Mouse (Mus musculus) MEL (cell line): ENCODE data around the gene Cnih3. TPM values are rescaled to one million over a fixed set of nuclear protein-coding genes. Genes with fewer than 3 reads are reported as not detected.

Experiments used
- DNase-seq: peaks from one replicate; pipeline ENCODE4 v3.0.0; 2011; ENCODE audit warnings: low read depth, low spot score
- H3K27ac ChIP-seq: 2 replicates; pipeline ENCODE4 v1.5.1; 2012; ENCODE audit warnings: low read depth, mild to moderate bottlenecking, control low read depth, low read length, moderate library complexity; ENCODE audit not compliant: control insufficient read depth
- H3K27me3 ChIP-seq, 2 experiments: fragments of 150-350 bp in 1 of 2; sonication (generic) in 1 of 2; 2 replicates each; pipeline ENCODE4 v1.6.1; 2012; ENCODE audit warnings: low read length in 2 of 2, mild to moderate bottlenecking in 2 of 2, improper control_type of control experiment in 1 of 2, moderate library complexity in 1 of 2; ENCODE audit not compliant: insufficient read depth in 2 of 2, control insufficient read depth in 1 of 2
- H3K36me3 ChIP-seq, 2 experiments: 2 replicates each; pipeline ENCODE4 v1.6.1; 2012 to 2014; ENCODE audit warnings: low read length in 2 of 2, improper control_type of control experiment in 1 of 2, inconsistent platforms in 1 of 2, mild to moderate bottlenecking in 1 of 2; ENCODE audit not compliant: insufficient read depth in 2 of 2, control insufficient read depth in 1 of 2
- H3K4me1 ChIP-seq, 2 experiments: fragments of 150-350 bp in 1 of 2; sonication (generic) in 1 of 2; 2 replicates each; pipeline ENCODE4 v1.6.1; 2012; ENCODE audit warnings: low read length in 2 of 2, improper control_type of control experiment in 1 of 2, mild to moderate bottlenecking in 1 of 2; ENCODE audit not compliant: insufficient read depth in 2 of 2, control insufficient read depth in 1 of 2
- H3K4me3 ChIP-seq, 2 experiments: fragments of 150-350 bp in 1 of 2; sonication (generic) in 1 of 2; 2 replicates each; pipeline ENCODE4 v1.5.1; 2012; ENCODE audit warnings: low read depth in 2 of 2, low read length in 2 of 2, mild to moderate bottlenecking in 2 of 2, moderate library complexity in 2 of 2, control low read depth in 1 of 2, improper control_type of control experiment in 1 of 2; ENCODE audit not compliant: control insufficient read depth in 1 of 2, insufficient read depth in 1 of 2
- H3K79me2 ChIP-seq: 2 replicates; pipeline ENCODE4 v1.6.1; 2012; ENCODE audit warnings: mild to moderate bottlenecking, low read length, moderate library complexity; ENCODE audit not compliant: control insufficient read depth, poor library complexity, insufficient read depth
- H3K9ac ChIP-seq: 2 replicates; pipeline ENCODE4 v1.6.1; 2012; ENCODE audit warnings: low read depth, mild to moderate bottlenecking, control low read depth, low read length, moderate library complexity; ENCODE audit not compliant: control insufficient read depth, poor library complexity, severe bottlenecking
- H3K9me3 ChIP-seq: fragments of 150-350 bp; sonication (generic); replicated peaks from 2 replicates; pipeline ENCODE4 v1.6.1; 2012; ENCODE audit warnings: mild to moderate bottlenecking, low read length, improper control_type of control experiment, moderate library complexity; ENCODE audit not compliant: insufficient read depth
- BHLHE40 ChIP-seq: IDR thresholded peaks from 2 replicates; pipeline ENCODE4 v1.6.1; 2012; ENCODE audit warnings: low read depth, mild to moderate bottlenecking, inconsistent platforms, low read length, improper control_type of control experiment, borderline replicate concordance
- CHD1 ChIP-seq: IDR thresholded peaks from 2 replicates; pipeline ENCODE4 v1.6.1; 2012; ENCODE audit warnings: low read depth, mild to moderate bottlenecking, inconsistent platforms, low read length, improper control_type of control experiment
- E2F4 ChIP-seq: IDR thresholded peaks from 2 replicates; pipeline ENCODE4 v1.6.1; 2011; ENCODE audit warnings: low read depth, low read length, improper control_type of control experiment, borderline replicate concordance
- ELF1 ChIP-seq: IDR thresholded peaks from 2 replicates; pipeline ENCODE4 v1.6.1; 2014; ENCODE audit warnings: low read depth, mild to moderate bottlenecking, inconsistent platforms, low read length, improper control_type of control experiment, moderate library complexity
- HCFC1 ChIP-seq: IDR thresholded peaks from 2 replicates; pipeline ENCODE4 v1.6.1; 2012; ENCODE audit warnings: low read depth, mild to moderate bottlenecking, inconsistent platforms, low read length, improper control_type of control experiment, moderate library complexity
- JUND ChIP-seq: IDR thresholded peaks from 2 replicates; pipeline ENCODE4 v1.6.1; 2011; ENCODE audit warnings: low read depth, mild to moderate bottlenecking, improper control_type of control experiment, low read length
- MEF2A ChIP-seq: IDR thresholded peaks from 2 replicates; pipeline ENCODE4 v1.6.1; 2014; ENCODE audit warnings: low read depth, mild to moderate bottlenecking, inconsistent platforms, low read length, improper control_type of control experiment; ENCODE audit not compliant: poor library complexity, insufficient replicate concordance, severe bottlenecking; ENCODE audit errors: extremely low read depth
- MXI1 ChIP-seq: IDR thresholded peaks from 2 replicates; pipeline ENCODE4 v1.6.1; 2011; ENCODE audit warnings: mild to moderate bottlenecking, low read depth, low read length, improper control_type of control experiment
- NELFE ChIP-seq: IDR thresholded peaks from 2 replicates; pipeline ENCODE4 v1.6.1; 2011; ENCODE audit warnings: low read depth, low read length, improper control_type of control experiment
- RAD21 ChIP-seq: IDR thresholded peaks from 2 replicates; pipeline ENCODE4 v1.6.1; 2011; ENCODE audit warnings: mild to moderate bottlenecking, low read depth, low read length, improper control_type of control experiment
- TCF12 ChIP-seq: IDR thresholded peaks from 2 replicates; pipeline ENCODE4 v1.6.1; 2014; ENCODE audit warnings: low read depth, mild to moderate bottlenecking, inconsistent platforms, low read length, improper control_type of control experiment, moderate library complexity
- ZMIZ1 ChIP-seq: IDR thresholded peaks from 2 replicates; pipeline ENCODE4 v1.6.1; 2012; ENCODE audit warnings: low read depth, mild to moderate bottlenecking, inconsistent platforms, low read length, improper control_type of control experiment, moderate library complexity
- polyA plus RNA-seq, 2 experiments: library from polyadenylated mRNA; stranded (reverse) in 1 of 2; unstranded in 1 of 2; fragments of >175 nt in 1 of 2; fragments of >200 nt in 1 of 2; gene quantifications; 2 replicates each; pipeline versions ENCODE4 v1.2.1 to v1.2.4; 2012; ENCODE audit warnings: low replicate concordance in 2 of 2, low read depth in 1 of 2; ENCODE audit not compliant: insufficient read length in 2 of 2, insufficient read depth in 1 of 2, missing spikeins in 1 of 2
- total RNA-seq: library from RNA; depleted of rRNA; stranded (reverse); fragments of 300-350 nt; gene quantifications from 2 replicates; pipeline ENCODE4 v1.2.3, GENCODE M21; 2012; rRNA removed

Gene Cnih3
- total and polyA plus RNA-seq, 3 experiments = not detected

DNA sequence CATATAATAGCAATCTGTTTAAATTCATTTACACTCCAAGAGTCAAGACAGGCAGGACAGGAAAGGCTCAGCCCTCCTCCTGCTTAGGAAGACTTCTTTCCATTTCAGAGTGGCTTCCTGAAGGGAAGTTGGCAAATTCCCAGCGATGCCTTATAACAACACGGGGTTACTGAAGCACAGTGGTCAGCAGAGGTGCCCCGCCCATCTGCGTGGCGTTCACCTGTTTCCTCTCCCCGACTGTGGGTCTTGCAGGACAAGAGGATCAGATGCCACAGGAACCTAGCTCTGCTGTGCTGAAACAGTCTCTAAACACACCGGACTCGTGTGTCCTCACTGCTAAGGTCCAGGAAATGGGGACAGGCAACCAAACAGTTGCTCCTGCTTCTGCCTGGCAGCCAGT lies 152.9 kb downstream of the Cnih3 start:
- Histone ChIP-seq H3K36me3 (no peaks in the 10 kb centered on the region), H3K4me1 (no peaks in the 10 kb centered on the region), H3K9me3 (no peaks in the 10 kb centered on the region), H3K79me2 (no peaks in the 10 kb centered on the region), H3K4me3 (no peak overlapping the region), H3K27me3 (peaks cover 2 to 5% of the 10 kb centered on the region in 2 experiments), H3K9ac (no peak overlapping the region), H3K27ac (no peak overlapping the region)
- no peak for DNase-seq
- no peak for TF ChIP-seq ELF1
- TF ChIP-seq HCFC1 = no peak
- TF ChIP-seq E2F4 = no peak
- TF ChIP-seq TCF12 = no peak
- no peak for TF ChIP-seq JUND
- TF ChIP-seq BHLHE40 = no peak
- no peak for TF ChIP-seq RAD21
- TF ChIP-seq NELFE = no peak
- no peak for TF ChIP-seq ZMIZ1
- no peak for TF ChIP-seq MEF2A
- TF ChIP-seq CHD1 = no peak
- no peak for TF ChIP-seq MXI1

Other genes starting within 250 kb of the Cnih3 start
- 20.8 and 21.0 TPM in 2 replicates for gene Nvl, start 208.4 kb upstream of the Cnih3 start, total RNA-seq
- gene Nvl, start 208.4 kb upstream of the Cnih3 start, polyA plus RNA-seq = 10 to 100 TPM in 1 of 2 experiments, not detected in 1; 29.8 TPM
- 69.4 and 72.1 TPM in 2 replicates for gene Cnih4, start 207.9 kb upstream of the Cnih3 start, total RNA-seq
- 100 to 1,000 TPM in 1 of 2 experiments, not detected in 1; 141 TPM for gene Cnih4, start 207.9 kb upstream of the Cnih3 start, polyA plus RNA-seq
- gene Wdr26, start 140.6 kb upstream of the Cnih3 start, total RNA-seq = 21.6 and 23.5 TPM in 2 replicates
- gene Wdr26, start 140.6 kb upstream of the Cnih3 start, polyA plus RNA-seq = 10 to 100 TPM in 1 of 2 experiments, not detected in 1; 35.1 TPM
- not detected in 2 replicates for gene Ccdc121, start 158.8 kb downstream of the Cnih3 start, total RNA-seq
- not detected for gene Ccdc121, start 158.8 kb downstream of the Cnih3 start, polyA plus RNA-seq
- gene Dnah14, start 223.9 kb downstream of the Cnih3 start, total RNA-seq = 0.77 and 0.78 TPM in 2 replicates
- 1 to 10 TPM in 1 of 2 experiments, not detected in 1; 1.2 TPM for gene Dnah14, start 223.9 kb downstream of the Cnih3 start, polyA plus RNA-seq